Mouse (Mus musculus) embryonic fibroblast, embryonic 13.5 days (primary cell): Measurements from ENCODE around the gene Slc38a4.

Experiments used
- CTCF ChIP-seq: IDR thresholded peaks from 2 replicates; pipeline ENCODE4 v1.5.1; 2011; ENCODE audit warnings: mild to moderate bottlenecking, control low read depth, low read length, moderate library complexity, borderline replicate concordance; ENCODE audit not compliant: insufficient read depth
- POLR2A ChIP-seq: IDR thresholded peaks from 2 replicates; pipeline ENCODE4 v1.6.1; 2011; ENCODE audit warnings: low read depth, mild to moderate bottlenecking, control low read depth, low read length, moderate library complexity

GRCm38 (mm10) chr15:97063211-97063610 lies 7.5 kb upstream of the Slc38a4 start:
- TF ChIP-seq POLR2A = no peak
- no peak for TF ChIP-seq CTCF
